Mouse (Mus musculus): ENCODE results near the gene Dmkn. TPM values are rescaled to one million over a fixed set of nuclear protein-coding genes. Genes with fewer than 3 reads are reported as not detected.

Gene Dmkn
- polyA plus RNA-seq (2015; fragmentation: Nextera tagmentation; extraction: Ambion mirVana), result 1.1 and 2.2 TPM in 2 replicates

DNA sequence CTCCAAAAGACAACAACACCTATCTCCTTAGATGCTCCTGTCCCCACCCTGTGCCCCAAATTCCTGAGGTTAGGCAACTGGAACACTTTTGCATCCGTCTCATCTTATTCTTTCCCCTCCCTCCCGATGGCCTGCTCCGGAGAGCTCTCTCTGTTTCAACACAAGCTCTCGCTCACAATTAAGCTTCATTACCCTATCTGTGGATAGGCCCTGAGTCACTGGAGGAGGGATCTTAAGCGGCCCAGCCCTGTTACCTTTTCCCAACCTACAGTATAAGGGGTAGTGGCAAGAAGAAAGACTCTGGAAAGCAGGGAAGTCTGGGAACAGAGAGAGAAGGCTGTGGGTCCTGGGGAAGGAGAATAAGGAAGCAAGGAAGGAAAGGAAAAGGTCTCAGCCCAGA is at the start of gene Dmkn:
TSS of gene Dmkn (plus strand) at position 301 of the 400 bp plus-strand sequence.
- H3K9ac ChIP-seq (replicated peaks; ENCODE audit: low read depth, low read length), result no peak within 1 kb of the TSS
- no peaks in the 10 kb centered on the region for H3K36me3 ChIP-seq (ENCODE audit: control insufficient read depth, insufficient read depth)
- H3K27me3 ChIP-seq (replicated peaks; ENCODE audit: control insufficient read depth, insufficient read depth, low read length), result no peaks in the 10 kb centered on the region
- no peak within 1 kb of the TSS for H3K4me2 ChIP-seq (ENCODE audit: low read length)
- no peaks in the 10 kb centered on the region for H3K4me1 ChIP-seq (replicated peaks; ENCODE audit: control insufficient read depth, insufficient read depth, low read length)
- no peak for ATAC-seq
- 22% methylated on average over 5 of the region's 5 CpGs for WGBS
- H3K4me3 ChIP-seq (replicated peaks; ENCODE audit: low read length), result no peak within 1 kb of the TSS
- H3K9me3 ChIP-seq (ENCODE audit: control insufficient read depth, low read length), result no peaks in the 10 kb centered on the region
- no peak within 1 kb of the TSS for H3K27ac ChIP-seq (ENCODE audit: low read length)

DNA sequence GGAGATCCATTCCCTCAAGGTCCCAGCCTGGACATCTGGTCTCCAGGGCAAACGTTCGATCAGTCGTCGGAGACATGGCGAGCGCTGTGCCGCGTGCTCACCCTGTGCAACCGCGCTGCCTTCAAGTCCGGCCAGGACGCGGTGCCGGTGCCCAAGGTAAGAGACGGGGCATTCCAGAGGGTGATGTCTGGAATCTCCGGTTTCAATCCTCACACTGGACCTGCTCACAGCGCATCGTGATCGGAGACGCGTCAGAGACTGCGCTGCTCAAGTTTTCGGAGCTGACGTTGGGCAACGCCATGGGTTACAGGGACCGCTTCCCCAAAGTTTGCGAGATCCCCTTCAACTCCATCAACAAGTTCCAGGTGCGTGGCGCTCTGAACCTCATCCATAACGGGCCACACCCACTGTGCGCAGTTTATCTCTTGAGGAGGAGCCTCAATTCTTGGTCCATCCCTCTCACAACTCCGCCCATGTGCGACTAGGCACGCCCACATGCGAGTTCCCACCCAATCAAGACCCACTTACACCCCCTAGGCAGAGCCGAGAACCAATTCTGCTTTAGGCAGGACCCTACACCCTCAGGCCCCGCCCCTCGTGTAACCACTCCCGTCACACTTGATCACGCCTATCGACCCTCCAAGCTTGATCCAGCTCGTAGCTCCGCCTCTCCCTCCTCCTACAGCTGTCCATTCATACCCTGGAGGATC is 46.4 kb upstream of the Dmkn start:
- ATAC-seq, result peak; percentile 95
- Histone ChIP-seq H3K4me2 (ENCODE audit: low read length) (peak overlapping the region; percentile 55), H3K9ac (replicated peaks; ENCODE audit: low read depth, low read length) (0 out of 2 replicates have a peak overlapping the region, but pooled peaks have one; percentile 19), H3K36me3 (ENCODE audit: control insufficient read depth, insufficient read depth) (no peaks in the 10 kb centered on the region), H3K27me3 (replicated peaks; ENCODE audit: control insufficient read depth, insufficient read depth, low read length) (peaks cover 17% of the 10 kb centered on the region), H3K4me3 (replicated peaks; ENCODE audit: low read length) (peak overlapping the region; percentile 32), H3K4me1 (replicated peaks; ENCODE audit: control insufficient read depth, insufficient read depth, low read length) (peaks cover 10% of the 10 kb centered on the region; the same call in 1 of the 2 replicates), H3K9me3 (ENCODE audit: control insufficient read depth, low read length) (no peaks in the 10 kb centered on the region), H3K27ac (ENCODE audit: low read length) (no peak overlapping the region)
- WGBS, result 3% methylated on average over 43 of the region's 43 CpGs

DNA sequence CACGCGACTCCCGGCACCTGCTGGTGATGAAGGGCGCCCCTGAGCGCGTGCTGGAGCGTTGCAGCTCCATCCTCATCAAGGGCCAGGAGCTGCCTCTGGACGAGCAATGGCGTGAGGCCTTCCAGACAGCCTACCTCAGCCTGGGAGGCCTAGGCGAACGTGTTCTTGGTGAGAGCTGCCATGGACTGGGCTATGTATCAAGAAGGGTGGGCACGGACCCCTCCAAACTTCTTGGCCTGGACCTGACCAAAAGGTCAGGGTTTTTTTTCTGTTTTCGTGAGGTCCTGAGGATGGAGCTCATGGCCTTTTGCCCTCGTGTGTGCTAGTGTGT is 45.9 kb upstream of the Dmkn start:
- H3K36me3 ChIP-seq (ENCODE audit: control insufficient read depth, insufficient read depth), result no peaks in the 10 kb centered on the region
- H3K27ac ChIP-seq (ENCODE audit: low read length), result no peak overlapping the region
- peak overlapping the region; percentile 55 for H3K4me2 ChIP-seq (ENCODE audit: low read length)
- 0 out of 2 replicates have a peak overlapping the region, but pooled peaks have one; percentile 19 for H3K9ac ChIP-seq (replicated peaks; ENCODE audit: low read depth, low read length)
- 8% methylated on average over 14 of the region's 14 CpGs for WGBS
- H3K4me3 ChIP-seq (replicated peaks; ENCODE audit: low read length), result peak overlapping the region; percentile 32
- no peak for ATAC-seq
- no peaks in the 10 kb centered on the region for H3K9me3 ChIP-seq (ENCODE audit: control insufficient read depth, low read length)
- H3K27me3 ChIP-seq (replicated peaks; ENCODE audit: control insufficient read depth, insufficient read depth, low read length), result peaks cover 17% of the 10 kb centered on the region
- H3K4me1 ChIP-seq (replicated peaks; ENCODE audit: control insufficient read depth, insufficient read depth, low read length), result peaks cover 10% of the 10 kb centered on the region; the same call in 1 of the 2 replicates

DNA sequence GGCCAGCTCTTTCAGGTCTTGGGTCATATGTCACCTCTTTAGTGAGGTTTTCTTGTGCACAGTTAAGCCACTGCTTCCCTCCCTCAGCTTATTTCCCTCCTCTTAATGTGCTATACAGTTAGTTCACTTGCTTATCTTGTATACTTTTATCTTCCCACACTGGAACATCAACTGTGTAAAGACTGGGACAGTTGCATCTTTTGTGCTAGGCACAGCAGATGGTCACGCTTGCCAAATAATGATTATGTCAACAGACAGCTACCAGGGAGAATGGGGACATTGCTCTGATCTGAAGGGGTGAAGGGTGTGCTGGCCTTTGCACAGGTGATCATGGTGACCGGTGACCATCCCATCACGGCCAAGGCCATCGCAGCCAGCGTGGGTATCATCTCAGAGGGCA is 43.9 kb upstream of the Dmkn start:
- peaks cover 17% of the 10 kb centered on the region for H3K27me3 ChIP-seq (replicated peaks; ENCODE audit: control insufficient read depth, insufficient read depth, low read length)
- H3K4me2 ChIP-seq (ENCODE audit: low read length), result no peak overlapping the region
- 92% methylated on average over 5 of the region's 5 CpGs for WGBS
- H3K27ac ChIP-seq (ENCODE audit: low read length), result no peak overlapping the region
- ATAC-seq, result no peak
- no peak overlapping the region for H3K4me3 ChIP-seq (replicated peaks; ENCODE audit: low read length)
- H3K9ac ChIP-seq (replicated peaks; ENCODE audit: low read depth, low read length), result no peak overlapping the region
- no peaks in the 10 kb centered on the region for H3K9me3 ChIP-seq (ENCODE audit: control insufficient read depth, low read length)
- peaks cover 10% of the 10 kb centered on the region; the same call in 1 of the 2 replicates for H3K4me1 ChIP-seq (replicated peaks; ENCODE audit: control insufficient read depth, insufficient read depth, low read length)
- no peaks in the 10 kb centered on the region for H3K36me3 ChIP-seq (ENCODE audit: control insufficient read depth, insufficient read depth)

DNA sequence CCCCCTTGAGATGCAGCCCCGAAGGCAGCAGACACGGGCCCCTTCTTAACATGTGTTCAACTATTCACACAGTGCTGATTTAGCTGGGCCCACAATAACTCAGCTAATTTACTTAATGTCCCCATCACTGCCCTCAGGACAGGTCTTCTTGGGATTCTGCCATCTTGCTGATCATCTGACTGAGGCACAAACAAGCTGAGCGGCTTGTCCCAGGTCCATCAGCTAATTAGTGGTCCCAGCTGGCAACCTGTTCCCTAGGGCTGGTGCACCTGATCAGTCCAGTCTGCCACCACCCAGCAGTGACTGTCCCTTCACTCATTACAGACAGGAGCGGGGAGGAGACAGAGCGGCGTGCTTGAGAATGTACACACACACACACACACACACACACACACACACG is 42.3 kb upstream of the Dmkn start:
- ATAC-seq, result no peak

DNA sequence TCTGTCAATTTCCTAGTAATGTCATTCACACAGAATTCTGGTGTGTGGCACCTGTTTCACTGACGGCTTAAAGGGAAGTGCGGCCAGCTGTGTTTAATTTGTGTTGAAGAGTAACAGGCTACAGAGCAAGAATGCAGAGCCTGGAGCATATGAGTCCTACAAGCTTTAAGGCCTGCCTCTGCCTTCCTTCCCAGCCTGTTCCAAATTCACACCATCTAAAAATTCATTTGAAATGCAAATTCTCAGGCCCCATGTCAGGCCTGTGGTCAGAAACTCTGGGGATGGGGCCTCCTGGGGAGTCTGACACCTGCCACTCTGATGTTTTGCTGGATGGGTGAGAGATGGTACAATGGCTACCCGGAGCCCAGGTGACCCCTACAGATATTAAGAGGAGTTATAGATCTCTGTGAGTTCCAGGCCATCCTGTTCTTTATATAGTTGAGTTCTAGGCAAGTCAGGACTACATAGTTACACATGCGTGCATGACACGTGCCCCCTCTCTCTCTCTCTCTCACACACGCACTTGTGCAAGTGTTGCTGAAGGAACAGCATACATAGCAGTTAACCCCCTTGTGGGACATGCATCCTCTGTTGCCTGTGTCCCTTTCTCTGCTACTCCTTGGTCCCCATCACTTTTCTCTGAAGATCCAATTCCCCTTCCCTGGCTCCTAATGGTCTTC is 40.1 kb upstream of the Dmkn start:
- WGBS, result 74% methylated on average over 6 of the region's 6 CpGs
- no peaks in the 10 kb centered on the region for H3K27me3 ChIP-seq (replicated peaks; ENCODE audit: control insufficient read depth, insufficient read depth, low read length)
- no peak overlapping the region for H3K9ac ChIP-seq (replicated peaks; ENCODE audit: low read depth, low read length)
- H3K4me2 ChIP-seq (ENCODE audit: low read length), result no peak overlapping the region
- H3K27ac ChIP-seq (ENCODE audit: low read length), result no peak overlapping the region
- no peaks in the 10 kb centered on the region for H3K36me3 ChIP-seq (ENCODE audit: control insufficient read depth, insufficient read depth)
- H3K4me1 ChIP-seq (replicated peaks; ENCODE audit: control insufficient read depth, insufficient read depth, low read length), result peaks cover 8% of the 10 kb centered on the region
- ATAC-seq, result no peak
- no peaks in the 10 kb centered on the region for H3K9me3 ChIP-seq (ENCODE audit: control insufficient read depth, low read length)
- H3K4me3 ChIP-seq (replicated peaks; ENCODE audit: low read length), result no peak overlapping the region

More for the DNA sequence above, 42.3 kb upstream of the Dmkn start:
- Histone ChIP-seq H3K4me2 (ENCODE audit: low read length) (no peak overlapping the region), H3K9ac (replicated peaks; ENCODE audit: low read depth, low read length) (no peak overlapping the region), H3K4me3 (replicated peaks; ENCODE audit: low read length) (no peak overlapping the region), H3K36me3 (ENCODE audit: control insufficient read depth, insufficient read depth) (no peaks in the 10 kb centered on the region), H3K9me3 (ENCODE audit: control insufficient read depth, low read length) (no peaks in the 10 kb centered on the region), H3K27me3 (replicated peaks; ENCODE audit: control insufficient read depth, insufficient read depth, low read length) (peaks cover 8% of the 10 kb centered on the region), H3K27ac (ENCODE audit: low read length) (no peak overlapping the region), H3K4me1 (replicated peaks; ENCODE audit: control insufficient read depth, insufficient read depth, low read length) (peaks cover 10% of the 10 kb centered on the region; the same call in 1 of the 2 replicates)
- 61% methylated on average over 7 of the region's 7 CpGs for WGBS

DNA sequence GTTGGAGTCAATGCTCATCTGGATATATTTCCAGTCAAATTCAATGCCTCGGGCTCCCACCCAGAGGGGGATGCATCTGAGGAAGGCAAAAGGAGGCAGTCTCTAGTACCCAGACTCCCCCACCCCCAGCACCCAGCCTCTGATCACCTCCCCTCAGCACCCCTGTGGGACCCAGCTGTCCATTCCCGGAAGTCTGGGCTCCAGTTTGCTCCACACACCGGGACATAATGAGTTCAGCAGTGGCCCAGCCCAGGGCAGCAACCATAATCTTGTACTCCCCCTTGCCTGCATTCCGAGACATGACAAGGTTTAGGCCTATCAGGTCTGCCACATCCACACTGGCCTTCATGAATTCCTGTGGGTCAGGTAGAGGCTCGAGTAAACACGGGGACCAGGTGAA is 35.3 kb upstream of the Dmkn start:
- Histone ChIP-seq H3K9ac (replicated peaks; ENCODE audit: low read depth, low read length) (peak overlapping the region; percentile 80; the same call in 1 of the 2 replicates), H3K36me3 (ENCODE audit: control insufficient read depth, insufficient read depth) (peaks cover 2% of the 10 kb centered on the region; the same call in 1 of the 2 replicates), H3K9me3 (ENCODE audit: control insufficient read depth, low read length) (no peaks in the 10 kb centered on the region), H3K4me3 (replicated peaks; ENCODE audit: low read length) (peak overlapping the region; percentile 72), H3K4me2 (ENCODE audit: low read length) (peak overlapping the region; percentile 58), H3K4me1 (replicated peaks; ENCODE audit: control insufficient read depth, insufficient read depth, low read length) (peaks cover 22% of the 10 kb centered on the region), H3K27ac (ENCODE audit: low read length) (no peak overlapping the region), H3K27me3 (replicated peaks; ENCODE audit: control insufficient read depth, insufficient read depth, low read length) (no peaks in the 10 kb centered on the region)
- WGBS, result 87% methylated on average over 6 of the region's 6 CpGs
- ATAC-seq, result no peak

DNA sequence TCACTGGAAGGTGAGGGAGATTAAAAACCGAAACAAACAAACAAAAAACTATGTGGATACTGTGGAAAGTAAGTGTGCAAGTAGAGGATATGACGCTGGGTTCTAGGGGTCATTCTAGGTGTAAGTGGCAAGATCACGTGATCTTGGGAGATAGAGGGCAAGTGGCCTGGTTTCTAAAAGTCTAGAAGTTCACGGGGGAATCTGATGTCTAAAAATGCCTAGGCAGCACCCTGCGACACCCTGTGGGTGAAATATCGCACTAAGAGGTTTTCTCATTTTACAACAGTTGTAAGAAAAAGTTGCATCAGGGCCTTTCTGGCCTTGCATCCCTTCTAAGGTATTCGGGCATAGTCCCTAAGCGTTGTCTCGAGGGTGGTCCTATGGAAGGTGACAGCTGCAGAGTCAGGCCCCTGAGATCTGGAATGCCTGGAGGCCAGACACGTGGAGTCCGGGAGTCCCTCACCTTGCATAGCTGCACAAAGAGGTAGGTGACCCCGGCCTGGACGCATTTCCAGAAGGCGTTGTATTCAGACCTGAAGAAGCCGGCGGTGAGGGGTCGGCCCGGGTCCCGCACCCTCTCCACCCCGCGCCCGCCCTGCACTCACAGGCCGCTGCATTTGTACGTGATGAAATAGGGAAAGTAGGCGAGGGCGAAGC is 34.7 kb upstream of the Dmkn start:
- Histone ChIP-seq H3K4me1 (replicated peaks; ENCODE audit: control insufficient read depth, insufficient read depth, low read length) (peaks cover 22% of the 10 kb centered on the region), H3K36me3 (ENCODE audit: control insufficient read depth, insufficient read depth) (peaks cover 5% of the 10 kb centered on the region; the same call in 1 of the 2 replicates), H3K27me3 (replicated peaks; ENCODE audit: control insufficient read depth, insufficient read depth, low read length) (no peaks in the 10 kb centered on the region), H3K9me3 (ENCODE audit: control insufficient read depth, low read length) (no peaks in the 10 kb centered on the region), H3K4me3 (replicated peaks; ENCODE audit: low read length) (peak overlapping the region; percentile 72), H3K4me2 (ENCODE audit: low read length) (peak overlapping the region; percentile 58), H3K27ac (ENCODE audit: low read length) (peak overlapping the region; percentile 92), H3K9ac (replicated peaks; ENCODE audit: low read depth, low read length) (peak overlapping the region; percentile 80)
- 7% methylated on average over 26 of the region's 26 CpGs for WGBS
- ATAC-seq, result peak; percentile 54
